Mouse (Mus musculus): Measurements from ENCODE around the gene Ice2.

The Ice2 gene

DNA sequence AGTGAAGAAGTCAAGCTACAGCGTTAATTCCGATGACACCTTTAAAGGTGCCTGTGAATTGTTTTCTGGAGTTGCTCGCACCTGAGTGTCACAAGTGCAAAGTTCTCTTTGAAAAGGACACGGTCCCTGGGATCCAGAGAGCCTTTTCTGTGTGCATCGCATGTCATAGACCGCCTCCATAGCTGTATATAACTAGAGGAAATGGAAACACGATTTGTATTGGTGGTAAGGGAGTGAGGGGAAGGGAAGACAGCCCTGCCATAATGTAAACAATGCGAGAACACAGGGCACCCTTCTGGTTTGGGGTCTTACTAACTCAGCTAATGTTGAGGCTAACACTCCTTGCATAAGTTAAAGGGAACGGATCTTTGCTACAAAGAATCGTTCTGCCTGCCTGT is 746 bp downstream of the Ice2 start:
- intact Hi-C loops (cut with DNase I), result no loop called here

GRCm38 (mm10) chr9:69404671-69405070 is 7.0 kb downstream of the Ice2 start:
- intact Hi-C loops (cut with DNase I), result no loop called here

- intact Hi-C loops (cut with DNase I), result loop anchor here (2.0 kb wide), 1 partner anchor 61 kb away; no protein-coding TSS in a partner anchor
Observed at GRCm38 (mm10) chr9:69419476-69419875, 21.8 kb downstream of the Ice2 start.

DNA sequence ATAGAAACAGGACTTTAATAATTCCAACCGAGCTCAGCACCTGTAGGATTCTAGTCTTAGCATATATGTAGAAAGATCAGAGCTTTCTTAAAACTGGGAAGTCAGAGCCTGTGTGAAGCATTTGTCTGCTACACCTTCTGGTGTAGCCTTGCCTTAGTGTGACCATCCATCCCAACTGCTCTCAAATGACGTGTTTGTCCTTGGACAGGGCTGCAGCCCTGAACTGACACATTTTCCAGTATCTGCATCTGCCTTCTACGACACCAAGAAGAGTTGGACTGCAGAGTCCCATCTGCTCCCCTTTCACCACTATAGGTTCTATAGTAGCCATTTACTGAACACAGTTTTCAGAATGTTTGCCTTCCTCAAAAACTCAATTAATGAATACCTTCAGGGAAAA is 32.8 kb downstream of the Ice2 start:
- intact Hi-C loops (cut with DNase I), result no loop called here

DNA sequence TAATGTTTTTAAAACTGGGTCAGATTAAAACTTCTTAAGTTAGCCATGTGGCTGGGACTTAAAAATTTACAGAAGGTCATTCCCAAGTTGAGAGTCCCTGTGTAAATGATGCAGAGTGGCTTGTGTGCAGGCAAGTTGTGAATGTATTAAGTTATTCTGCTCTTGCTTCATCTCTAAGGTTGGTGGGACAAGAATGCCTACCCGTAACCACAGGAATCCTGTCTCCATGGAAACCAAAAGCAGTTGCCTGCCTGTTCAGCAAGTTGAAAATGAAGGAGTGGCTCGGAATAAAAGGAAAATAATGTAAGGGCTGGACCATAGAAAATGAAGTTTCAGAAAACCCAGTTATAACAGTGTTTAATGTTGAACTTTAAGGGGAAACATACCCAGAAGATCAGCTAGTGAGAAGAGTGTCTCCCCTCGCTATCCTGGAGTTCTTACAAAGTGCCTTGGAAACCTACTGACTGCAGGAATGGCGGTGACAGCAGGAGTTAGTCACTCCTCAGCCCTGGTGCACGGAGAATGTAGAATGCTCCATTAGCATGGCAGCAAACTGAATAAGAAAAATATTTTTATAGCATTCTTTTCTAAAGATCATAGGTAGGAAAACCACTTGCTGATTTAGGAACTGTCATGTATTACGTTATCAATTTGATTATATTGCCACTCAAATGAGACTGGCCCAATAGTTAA is 34.3 kb downstream of the Ice2 start:
- intact Hi-C loops (cut with DNase I), result no loop called here

GRCm38 (mm10) chr9:69435194-69435593 is 37.5 kb downstream of the Ice2 start:
- intact Hi-C loops (cut with DNase I), result no loop called here

DNA sequence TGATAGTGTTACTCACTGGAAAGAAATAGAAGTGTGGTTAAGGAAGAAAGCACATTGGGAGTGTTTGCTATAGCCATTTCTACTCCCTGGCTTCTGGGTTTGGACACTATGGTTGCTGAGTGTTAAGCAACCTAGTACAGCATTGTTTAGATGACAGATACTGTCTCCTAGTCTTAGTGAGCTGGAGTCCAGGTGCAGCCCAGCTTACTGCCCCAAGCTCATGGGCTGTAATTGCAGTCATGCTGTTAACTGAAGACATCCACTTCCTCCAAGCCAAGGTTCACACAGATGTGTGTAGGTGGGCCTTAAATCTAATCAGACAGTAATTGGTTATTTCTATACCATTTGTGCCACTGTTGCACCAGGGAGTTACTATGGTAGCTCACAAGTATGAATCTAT is 38.0 kb downstream of the Ice2 start:
- intact Hi-C loops (cut with DNase I), result no loop called here

DNA sequence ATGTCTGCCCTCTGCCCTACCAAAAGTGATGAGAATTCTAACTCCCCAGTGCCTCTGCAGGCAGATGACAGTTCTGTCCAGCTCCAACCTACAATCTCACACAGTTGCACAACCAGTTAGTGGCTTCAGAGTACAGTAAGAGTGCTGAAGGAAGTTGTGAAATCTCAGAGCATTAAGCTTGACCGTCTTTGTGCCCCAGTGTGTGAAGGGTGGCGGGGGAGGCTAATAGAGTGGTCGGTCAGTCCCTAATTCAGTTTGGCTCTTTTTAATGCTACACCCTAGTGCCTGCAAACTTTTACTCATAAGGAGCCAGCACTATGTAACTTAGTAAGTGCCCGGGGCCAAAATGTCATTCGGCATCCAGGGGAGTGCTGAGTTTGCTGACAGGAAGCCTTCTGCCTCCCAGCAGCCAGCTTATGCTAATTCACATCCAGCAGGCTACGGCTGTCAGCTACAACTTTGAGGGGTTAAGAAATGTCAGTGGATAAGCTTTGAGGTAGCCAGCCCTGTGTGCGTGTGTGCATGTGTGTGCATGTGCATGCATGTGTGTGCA is 42.2 kb downstream of the Ice2 start:
- intact Hi-C loops (cut with DNase I), result loop anchor here (5.0 kb wide), 1 partner anchor 37 kb away; no protein-coding TSS in a partner anchor

DNA sequence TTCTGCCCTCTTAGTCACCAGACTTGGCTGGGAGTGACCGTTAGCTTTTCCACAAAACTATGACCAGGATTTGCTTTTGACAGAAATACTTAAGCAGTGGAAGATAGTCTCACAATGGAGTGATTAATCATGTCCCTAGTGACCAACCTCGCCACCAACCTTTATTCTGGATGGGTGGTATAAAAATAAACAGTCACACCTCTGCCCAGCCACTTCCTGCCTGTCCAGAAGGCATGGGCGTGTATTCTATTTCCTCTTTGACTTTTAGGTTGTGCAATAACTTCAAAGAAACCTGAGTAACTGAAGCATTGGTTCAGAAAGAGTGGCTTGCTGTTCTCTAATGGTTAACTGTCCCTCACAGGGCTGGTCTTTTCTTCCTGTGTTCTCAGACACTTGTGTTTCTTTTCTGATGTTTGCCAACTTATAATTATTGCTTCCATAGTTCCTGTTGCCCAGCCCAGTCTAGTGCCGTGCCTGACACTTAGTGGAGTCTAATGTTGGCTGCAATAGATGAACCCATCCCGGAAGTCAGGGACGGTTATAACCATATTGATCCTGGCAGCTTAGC is 44.8 kb downstream of the Ice2 start:
- intact Hi-C loops (cut with DNase I), result loop anchor here (5.0 kb wide), 1 partner anchor 35 kb away; no protein-coding TSS in a partner anchor

GRCm38 (mm10) chr9:69443203-69443602 is 45.5 kb downstream of the Ice2 start:
- intact Hi-C loops (cut with DNase I), result loop anchor here (5.0 kb wide), 1 partner anchor 34 kb away; no protein-coding TSS in a partner anchor

- intact Hi-C loops (cut with DNase I), result no loop called here
Observed at GRCm38 (mm10) chr9:69448801-69449200, 51.1 kb downstream of the Ice2 start.

DNA sequence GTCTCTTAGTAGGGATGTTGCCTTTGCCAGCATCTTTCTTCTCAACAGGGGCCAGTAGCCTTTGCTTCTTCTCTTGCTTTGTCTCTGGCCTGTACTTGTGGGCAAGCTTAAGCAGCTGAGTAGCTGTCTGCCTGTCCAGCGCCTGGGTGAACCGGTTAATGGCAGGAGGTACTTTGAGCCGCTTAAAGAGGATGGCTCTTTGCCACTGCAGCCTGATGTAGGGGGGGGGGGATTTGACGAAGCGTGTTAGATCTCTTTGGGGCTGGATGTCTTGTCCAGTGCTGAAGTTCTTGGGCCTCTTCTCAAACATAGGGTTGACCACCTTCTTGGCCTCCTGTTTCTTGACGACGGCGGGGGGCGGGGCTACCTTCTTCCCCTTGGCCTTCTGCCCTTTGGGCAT is 52.9 kb downstream of the Ice2 start:
- intact Hi-C loops (cut with DNase I), result no loop called here

- intact Hi-C loops (cut with DNase I), result no loop called here
Observed at GRCm38 (mm10) chr9:69451886-69452810, 54.4 kb downstream of the Ice2 start.

DNA sequence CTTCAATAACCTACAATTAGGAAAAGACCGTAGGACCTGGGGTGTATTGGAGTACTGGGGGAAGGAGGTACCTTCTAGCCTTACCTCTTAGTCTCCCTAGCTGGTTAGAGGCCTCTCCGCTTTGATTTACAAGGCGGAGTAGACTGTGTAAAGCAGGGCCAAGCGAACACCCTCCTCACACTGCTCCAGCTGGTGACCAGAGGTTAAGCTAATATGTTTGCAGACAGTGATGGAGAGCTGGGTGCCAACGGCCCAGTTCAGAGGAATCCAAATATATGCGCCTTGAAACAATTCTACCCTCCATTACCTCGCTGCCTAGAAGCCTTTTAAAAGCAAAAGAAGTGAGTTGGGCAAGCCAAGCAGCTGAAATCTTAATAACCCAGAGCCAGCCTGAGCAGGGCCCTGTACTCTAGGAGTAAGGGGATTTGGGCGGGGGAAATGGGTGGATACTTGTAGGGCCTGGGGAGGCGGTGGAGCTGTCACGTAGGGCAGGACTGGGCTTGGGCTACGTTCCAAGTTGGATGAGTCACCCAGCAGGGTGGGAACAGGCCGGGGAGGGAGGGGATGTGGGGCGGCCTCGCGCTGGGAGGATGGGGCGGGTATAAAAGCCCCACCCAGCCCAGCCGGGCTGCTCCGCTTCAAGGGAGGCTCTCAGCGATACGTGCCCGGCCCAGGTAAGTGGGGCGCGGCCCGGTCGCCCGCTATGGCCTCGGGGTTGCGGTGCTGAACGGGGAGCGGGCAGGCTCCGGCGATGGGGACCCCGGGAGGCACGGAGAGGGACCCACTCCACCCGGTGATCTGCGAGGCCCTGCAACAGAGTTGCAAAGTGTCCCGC is 55.6 kb downstream of the Ice2 start, which contains the start of gene Anxa2:
Gene Anxa2 (plus strand): TSS at position 555 of the 835 bp plus-strand sequence.
- intact Hi-C loops (cut with DNase I), result no loop called here

DNA sequence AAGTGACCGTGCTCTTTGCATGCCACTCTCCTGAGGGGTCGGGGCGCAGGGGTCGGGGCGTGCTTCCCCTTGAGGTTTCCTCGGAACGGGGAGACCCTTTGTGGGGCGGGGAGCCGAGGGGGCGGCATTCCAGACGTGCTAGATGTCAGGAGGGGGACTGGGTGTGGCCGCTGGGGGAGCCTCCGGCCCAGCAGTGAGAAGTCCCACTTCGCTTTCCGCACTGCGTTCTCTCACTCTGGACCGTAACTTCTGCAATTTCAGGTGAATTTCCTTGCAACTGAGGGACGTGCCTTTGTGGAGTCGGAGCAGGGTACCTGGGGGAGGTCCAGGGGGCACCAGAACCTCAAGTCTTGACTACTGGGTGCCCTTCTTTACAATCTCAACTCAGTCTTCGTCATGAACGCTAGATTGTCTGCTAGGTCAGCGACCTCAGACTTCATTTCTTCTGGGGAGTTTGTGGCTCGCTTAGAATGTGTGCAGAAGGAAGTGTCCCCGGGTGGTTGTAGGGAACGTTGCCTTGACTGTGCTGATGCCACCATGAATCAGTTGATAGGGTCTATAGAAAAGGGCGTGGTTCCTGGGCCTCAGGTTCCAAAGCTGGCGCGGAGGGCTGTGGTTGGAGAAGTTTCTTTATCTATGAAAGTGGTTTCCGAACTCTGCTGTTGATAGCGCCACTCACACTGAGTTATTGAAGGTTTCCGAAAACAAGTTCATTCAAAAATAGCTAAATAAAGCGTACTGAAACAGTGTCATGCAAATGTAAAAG is 56.4 kb downstream of the Ice2 start:
- intact Hi-C loops (cut with DNase I), result no loop called here

GRCm38 (mm10) chr9:69454691-69455090 is 57.0 kb downstream of the Ice2 start:
- intact Hi-C loops (cut with DNase I), result no loop called here

GRCm38 (mm10) chr9:69455391-69455790 is 57.7 kb downstream of the Ice2 start:
- intact Hi-C loops (cut with DNase I), result no loop called here

DNA sequence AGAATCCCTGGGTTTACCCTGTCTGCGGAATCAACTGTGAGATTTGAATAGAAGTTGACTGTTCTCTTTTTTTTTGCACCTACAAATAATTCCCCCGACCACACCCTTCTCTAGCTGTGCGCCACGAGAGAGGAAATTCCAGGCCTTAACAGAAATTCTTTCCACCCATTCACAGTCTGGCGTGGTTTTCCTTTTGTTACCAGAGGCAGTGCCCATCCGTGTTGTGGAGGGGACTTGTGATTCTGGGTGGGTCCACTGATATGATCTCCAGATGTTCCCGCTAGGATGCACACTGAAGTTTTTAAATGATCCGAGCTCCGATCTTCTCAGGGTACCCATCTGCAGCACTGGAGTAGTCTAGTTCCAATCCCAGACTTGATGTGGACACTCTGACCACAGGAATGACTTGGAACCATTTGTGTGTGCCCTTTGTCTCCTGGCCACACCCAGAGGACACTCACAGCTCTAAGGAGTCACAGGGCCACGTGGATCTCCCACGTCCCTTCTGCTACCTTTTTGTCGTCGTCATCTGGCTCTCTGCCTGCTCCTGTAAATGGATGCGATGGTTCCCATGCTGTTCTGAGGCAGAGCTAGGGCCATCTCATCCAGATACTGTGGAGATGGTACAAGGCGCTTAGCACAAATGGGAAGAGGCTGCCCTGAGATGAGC is 58.8 kb downstream of the Ice2 start:
- intact Hi-C loops (cut with DNase I), result no loop called here

GRCm38 (mm10) chr9:69457143-69457542 is 59.4 kb downstream of the Ice2 start:
- intact Hi-C loops (cut with DNase I), result no loop called here
